Mouse (Mus musculus) C2C12 (cell line): ENCODE measurements around the gene Shisa5. TPM values are rescaled to one million over a fixed set of nuclear protein-coding genes. Genes with fewer than 3 reads are reported as not detected.

Experiments used
- H3K27me3 ChIP-seq: one replicate; pipeline ENCODE4 v1.6.1; 2011; ENCODE audit not compliant: control insufficient read depth, insufficient read depth, insufficient read length
- H3K36me3 ChIP-seq: one replicate; pipeline ENCODE4 v1.6.1; 2011; ENCODE audit not compliant: control insufficient read depth, insufficient read depth
- H3K4me3 ChIP-seq: one replicate; pipeline ENCODE4 v1.5.1; 2011; ENCODE audit warnings: mild to moderate bottlenecking, control low read depth; ENCODE audit not compliant: poor library complexity, insufficient read depth, severe bottlenecking
- H3K79me2 ChIP-seq: one replicate; pipeline ENCODE4 v1.6.1; 2011; ENCODE audit not compliant: control insufficient read depth, insufficient read depth
- H3K79me3 ChIP-seq: one replicate; pipeline ENCODE4 v1.6.1; 2011; ENCODE audit warnings: low read depth, control low read depth
- H3ac ChIP-seq: one replicate; pipeline ENCODE3; 2011; ENCODE audit warnings: low read depth; ENCODE audit not compliant: control insufficient read depth, insufficient read length
- CEBPB ChIP-seq: IDR thresholded peaks from one replicate; pipeline ENCODE4 v1.6.1; 2011; ENCODE audit warnings: low read depth, mild to moderate bottlenecking, control low read depth, moderate library complexity
- CTCF ChIP-seq: IDR thresholded peaks from one replicate; pipeline ENCODE4 v1.5.1; 2011; ENCODE audit not compliant: control insufficient read depth, insufficient read depth, insufficient read length
- FOSL1 ChIP-seq: IDR thresholded peaks from one replicate; pipeline ENCODE4 v1.8.0; 2011; ENCODE audit warnings: mild to moderate bottlenecking, low read length; ENCODE audit not compliant: poor library complexity, insufficient read depth, severe bottlenecking
- MAX ChIP-seq: IDR thresholded peaks from one replicate; pipeline ENCODE4 v1.6.1; 2011; ENCODE audit warnings: mild to moderate bottlenecking, control low read depth
- MYOD1 ChIP-seq: IDR thresholded peaks from one replicate; pipeline ENCODE4 v1.6.1; 2011; ENCODE audit warnings: low read depth; ENCODE audit not compliant: control insufficient read depth, insufficient read length
- MYOG ChIP-seq: IDR thresholded peaks from one replicate; pipeline ENCODE4 v1.6.1; 2011; ENCODE audit not compliant: control insufficient read depth, insufficient read length; ENCODE audit errors: extremely low read depth
- USF1 ChIP-seq: IDR thresholded peaks from one replicate; pipeline ENCODE4 v1.6.1; 2011; ENCODE audit warnings: low read depth, mild to moderate bottlenecking, control low read depth, moderate library complexity
- polyA plus RNA-seq: library from polyadenylated mRNA; unstranded; fragments of >200 nt; fragmentation: generic; extraction: Trizol; gene quantifications from one replicate; pipeline ENCODE4 v1.2.1, GENCODE M21; 2012; ENCODE audit warnings: missing spikeins

Gene Shisa5
- polyA plus RNA-seq, 1 experiment, result 86.4 TPM

DNA sequence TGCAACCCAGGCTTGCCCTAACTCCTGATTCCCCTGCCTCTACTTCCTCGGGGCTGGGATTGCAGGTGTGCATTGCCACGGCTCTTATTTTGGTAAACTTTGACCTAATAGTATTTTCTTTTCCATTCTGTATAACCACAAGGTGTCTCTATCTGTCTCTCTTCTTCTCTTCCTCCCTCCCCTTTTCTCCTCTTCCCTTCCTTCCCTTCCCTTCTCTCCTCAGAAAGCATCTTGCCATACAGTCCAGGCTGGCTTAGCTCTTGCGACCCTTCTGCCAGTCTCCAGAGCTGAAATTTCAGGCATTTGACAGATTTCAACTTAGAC, 12.3 kb downstream of the Shisa5 start:
- no peak for TF ChIP-seq MYOG
- TF ChIP-seq MYOD1, result no peak
- TF ChIP-seq FOSL1, result no peak
- TF ChIP-seq CTCF, result no peak
- TF ChIP-seq CEBPB, result no peak
- no peak for TF ChIP-seq USF1
- TF ChIP-seq MAX, result no peak
- Histone ChIP-seq H3K4me3 (no peak overlapping the region), H3K79me3 (no peaks in the 10 kb centered on the region), H3K79me2 (peaks cover 3% of the 10 kb centered on the region), H3K27me3 (no peaks in the 10 kb centered on the region), H3ac (no peak overlapping the region), H3K36me3 (peaks cover 8% of the 10 kb centered on the region)

DNA sequence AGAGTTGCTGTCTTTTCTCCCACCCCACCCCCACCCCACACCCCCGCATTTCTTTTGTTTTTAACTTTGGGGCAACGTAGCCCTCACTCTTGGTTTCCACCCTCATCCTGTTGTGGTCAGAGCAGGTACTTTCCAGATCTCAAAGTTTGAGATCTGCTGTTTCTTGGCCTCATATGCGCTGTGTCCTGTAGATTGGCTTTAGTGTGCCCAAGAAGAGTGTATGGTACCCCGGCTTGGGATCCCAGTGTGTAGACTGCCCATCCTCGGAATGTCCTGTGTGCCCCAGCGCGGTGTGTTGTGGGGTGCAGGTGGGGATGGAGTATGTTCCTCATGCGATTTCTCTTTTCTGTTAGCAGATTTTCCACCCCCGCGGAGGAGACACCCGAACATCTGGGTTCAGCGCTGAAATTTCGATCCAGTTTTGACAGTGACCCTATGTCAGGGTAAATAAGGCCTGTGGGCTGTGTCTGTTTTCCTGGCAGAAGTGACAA, 12.7 kb downstream of the Shisa5 start:
- Histone ChIP-seq H3K4me3 (no peak overlapping the region), H3K79me2 (peaks cover 7% of the 10 kb centered on the region), H3K79me3 (no peaks in the 10 kb centered on the region), H3ac (no peak overlapping the region), H3K36me3 (peaks cover 8% of the 10 kb centered on the region), H3K27me3 (no peaks in the 10 kb centered on the region)
- TF ChIP-seq USF1 (no peak), FOSL1 (no peak), MYOG (no peak), MAX (no peak), CEBPB (no peak), MYOD1 (no peak), CTCF (no peak)

DNA sequence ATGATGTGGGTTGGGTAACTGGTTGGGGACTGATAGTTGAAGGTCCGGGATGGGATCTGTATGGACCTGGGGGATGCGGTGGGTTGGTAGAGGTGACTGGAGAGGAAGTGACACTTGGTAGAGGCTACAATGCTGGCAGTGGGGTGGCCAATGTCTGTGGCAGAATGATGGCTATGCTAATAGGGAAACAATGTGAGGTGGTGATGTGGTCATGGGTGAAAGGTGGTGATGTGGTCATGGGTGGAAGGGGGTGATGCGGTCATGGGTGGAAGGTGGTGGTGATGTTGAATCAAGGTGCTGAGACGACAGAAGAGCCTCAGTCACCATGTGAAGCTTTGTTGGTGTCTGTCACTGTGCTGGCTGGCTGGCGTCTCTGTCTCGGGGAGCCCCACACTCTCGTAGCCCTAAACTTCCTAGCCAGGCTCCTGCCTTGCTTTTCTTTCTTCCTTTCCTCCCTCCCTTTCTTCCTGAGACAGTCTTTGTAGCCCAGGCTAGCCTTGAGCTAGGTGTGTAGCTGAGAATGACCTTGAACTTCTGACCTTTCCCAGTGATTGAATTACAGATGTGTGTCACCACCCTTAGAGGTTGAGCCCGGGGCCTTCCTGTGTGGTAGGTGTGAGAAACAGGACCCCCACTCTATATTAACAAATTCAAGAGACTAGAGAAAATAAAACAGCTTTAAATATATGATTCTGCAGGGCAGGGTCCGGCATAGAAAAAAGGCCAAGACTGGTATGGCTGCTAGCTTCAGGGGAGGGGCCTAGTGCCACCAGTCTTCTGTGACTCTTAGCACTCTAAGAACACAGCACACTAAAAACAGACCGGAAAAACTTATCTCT, 13.5 kb downstream of the Shisa5 start:
- no peaks in the 10 kb centered on the region for H3K27me3 ChIP-seq
- H3K79me3 ChIP-seq, result no peaks in the 10 kb centered on the region
- peaks cover 7% of the 10 kb centered on the region for H3K79me2 ChIP-seq
- no peak for TF ChIP-seq CTCF
- TF ChIP-seq CEBPB, result no peak
- TF ChIP-seq USF1, result no peak
- no peak for TF ChIP-seq MAX
- no peak for TF ChIP-seq MYOD1
- no peak for TF ChIP-seq MYOG
- no peak for TF ChIP-seq FOSL1
- no peak overlapping the region for H3ac ChIP-seq
- no peak overlapping the region for H3K4me3 ChIP-seq
- peaks cover 12% of the 10 kb centered on the region for H3K36me3 ChIP-seq

DNA sequence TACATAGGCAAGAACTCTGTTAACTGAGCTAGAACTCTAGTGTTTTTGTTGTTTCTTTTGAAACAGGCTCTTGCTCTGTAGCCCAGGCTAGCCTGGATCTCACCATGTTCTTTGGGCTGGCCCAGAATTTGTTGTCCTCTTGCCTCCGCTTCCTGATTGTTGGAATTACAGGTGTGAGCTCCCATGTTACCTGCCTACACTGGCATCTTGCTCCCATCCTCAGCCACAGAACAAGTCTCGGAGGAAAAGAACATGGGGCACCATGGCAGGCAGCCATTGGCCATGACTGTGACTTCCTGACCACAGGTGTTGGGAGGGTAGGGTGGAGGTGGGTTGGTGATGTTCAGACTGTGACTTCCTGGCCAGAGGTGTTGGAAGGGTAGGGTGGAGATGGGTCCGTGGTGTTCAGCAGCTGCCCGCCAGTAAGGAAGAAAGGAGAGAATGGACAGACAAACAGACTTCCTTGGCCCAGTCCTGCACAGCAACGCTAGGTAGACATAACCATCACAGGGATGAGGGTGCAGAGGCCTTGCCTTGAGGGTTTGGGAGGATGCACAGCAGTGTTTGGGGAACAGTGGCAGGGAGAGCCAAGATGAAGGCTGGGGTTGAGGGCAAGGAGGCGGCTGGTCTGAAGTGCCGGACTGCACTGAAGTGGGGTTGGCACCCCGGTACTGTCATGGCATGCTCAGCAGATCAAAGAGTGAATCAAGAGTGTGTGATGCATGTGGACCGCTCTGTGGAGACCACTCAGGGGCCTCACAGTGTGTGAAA, 14.3 kb downstream of the Shisa5 start:
- Histone ChIP-seq H3ac (no peak overlapping the region), H3K79me3 (no peaks in the 10 kb centered on the region), H3K36me3 (peaks cover 19% of the 10 kb centered on the region), H3K79me2 (peaks cover 7% of the 10 kb centered on the region), H3K4me3 (no peak overlapping the region), H3K27me3 (no peaks in the 10 kb centered on the region)
- TF ChIP-seq FOSL1 (no peak), CTCF (no peak), MYOD1 (no peak), USF1 (no peak), MAX (no peak), MYOG (no peak), CEBPB (no peak)

DNA sequence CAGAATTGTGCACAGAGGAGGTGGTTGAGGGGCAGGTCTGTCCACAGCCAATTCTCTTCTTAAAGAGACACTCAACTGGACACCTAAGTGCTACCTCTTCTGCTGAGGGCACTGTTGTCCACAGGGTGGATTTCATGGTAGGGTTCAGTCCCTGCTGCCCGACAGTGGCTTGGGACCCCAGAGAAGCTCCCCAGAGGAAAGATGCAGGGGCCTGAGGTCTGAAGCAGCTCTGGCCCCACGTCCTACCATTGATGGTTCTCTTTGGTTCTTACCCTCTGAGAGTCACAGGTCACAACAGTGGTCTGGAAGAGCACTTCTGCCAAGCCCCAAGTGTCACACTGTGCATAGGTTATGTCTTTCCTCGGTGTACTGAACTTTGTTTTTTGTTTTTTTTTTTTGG, 15.0 kb downstream of the Shisa5 start:
- TF ChIP-seq USF1 (no peak), MAX (no peak), MYOD1 (no peak), CEBPB (no peak), MYOG (no peak), FOSL1 (no peak), CTCF (no peak)
- H3K36me3 ChIP-seq, result peaks cover 24% of the 10 kb centered on the region
- peaks cover 7% of the 10 kb centered on the region for H3K79me2 ChIP-seq
- H3K4me3 ChIP-seq, result no peak overlapping the region
- H3K27me3 ChIP-seq, result no peaks in the 10 kb centered on the region
- no peak overlapping the region for H3ac ChIP-seq
- H3K79me3 ChIP-seq, result no peaks in the 10 kb centered on the region
